Mouse (Mus musculus): ENCODE data around the gene Coa3.

GRCm38 (mm10) chr11:101275309-101275708 lies 3.6 kb downstream of the Coa3 start:
- TF ChIP-seq CTCF (IDR thresholded peaks at IDR 0.05; ENCODE audit: borderline replicate concordance, control insufficient read depth, extremely low read depth, insufficient read depth, low read length, poor library complexity), result no peak
- TF ChIP-seq POLR2A (IDR thresholded peaks at IDR 0.05; ENCODE audit: control insufficient read depth, extremely low read depth, insufficient read depth, low read length, poor library complexity), result no peak

All from thymus, adult 2 months (tissue).